Mouse (Mus musculus) embryonic facial prominence, embryonic 11.5 days (tissue): Measurements from ENCODE around the gene Scn8a. TPM values are rescaled to one million over a fixed set of nuclear protein-coding genes. Genes with fewer than 3 reads are reported as not detected.
A peak's percentile ranks its signal among the peaks of the same experiment; 100 is the strongest.

ENCODE experiments used
- ATAC-seq: fragments of 200-750 bp; cut with Nextera tagmentation; replicated peaks from 2 replicates; pipeline ENCODE4 v1.8.0; 2017; ENCODE audit warnings: low read depth; ENCODE audit not compliant: insufficient number of reproducible peaks, low FRiP score, low TSS enrichment
- DNase-seq: peaks from one replicate; pipeline ENCODE4 v3.0.0-alpha.2; 2015; ENCODE audit warnings: low spot score
- H3K27ac ChIP-seq: fragments of 300-500 bp; sonication (generic); replicated peaks from 2 replicates; pipeline ENCODE4 v1.5.1; 2014; ENCODE audit warnings: mild to moderate bottlenecking, low read depth, low read length, control low read depth
- H3K27me3 ChIP-seq: fragments of 300-500 bp; sonication (generic); 2 replicates; pipeline ENCODE4 v1.6.1; 2014; ENCODE audit warnings: mild to moderate bottlenecking, low read length, moderate library complexity, mixed read lengths; ENCODE audit not compliant: control insufficient read depth, insufficient read depth
- H3K36me3 ChIP-seq: fragments of 300-500 bp; sonication (generic); replicated peaks from 2 replicates; pipeline ENCODE4 v1.6.1; 2014; ENCODE audit warnings: low read depth, mild to moderate bottlenecking, low read length, moderate library complexity, mixed read lengths; ENCODE audit not compliant: control insufficient read depth, insufficient read depth
- H3K4me1 ChIP-seq: fragments of 300-500 bp; sonication (generic); 2 replicates; pipeline ENCODE4 v1.6.1; 2014; ENCODE audit warnings: low read length, mixed read lengths; ENCODE audit not compliant: control insufficient read depth, insufficient read depth
- H3K4me2 ChIP-seq: fragments of 300-500 bp; sonication (generic); 2 replicates; pipeline ENCODE4 v1.6.1; 2014; ENCODE audit warnings: low read depth, mild to moderate bottlenecking, control low read depth, low read length, moderate library complexity
- H3K4me3 ChIP-seq: fragments of 300-500 bp; sonication (generic); 2 replicates; pipeline ENCODE4 v1.5.1; 2014; ENCODE audit warnings: low read depth, low read length, control low read depth
- H3K9ac ChIP-seq: fragments of 300-500 bp; sonication (generic); replicated peaks from 2 replicates; pipeline ENCODE4 v1.6.1; 2014; ENCODE audit warnings: mild to moderate bottlenecking, control low read depth, low read length
- H3K9me3 ChIP-seq: fragments of 300-500 bp; sonication (generic); replicated peaks from 2 replicates; pipeline ENCODE4 v1.6.1; 2016; ENCODE audit warnings: mild to moderate bottlenecking, low read length, inconsistent platforms, mixed read lengths; ENCODE audit not compliant: control insufficient read depth
- WGBS: fragments of 180-500 bp; shearing (Covaris S2); extraction: QIAGEN DNeasy Blood & Tissue Kit; methylation state at CpG from one replicate; pipeline ENCODE4 v1.1.7; 2014; 5-methylcytosine and 5-hydroxymethylcytosine counted together
- polyA plus RNA-seq: library from polyadenylated mRNA; unstranded; fragments of >200 nt; fragmentation: Nextera tagmentation; extraction: Ambion mirVana; gene quantifications from 2 replicates; pipeline ENCODE4 v1.2.1, GENCODE M21; 2014

The Scn8a gene
- polyA plus RNA-seq, 1 experiment from 2014 or later: 8.2 TPM

DNA sequence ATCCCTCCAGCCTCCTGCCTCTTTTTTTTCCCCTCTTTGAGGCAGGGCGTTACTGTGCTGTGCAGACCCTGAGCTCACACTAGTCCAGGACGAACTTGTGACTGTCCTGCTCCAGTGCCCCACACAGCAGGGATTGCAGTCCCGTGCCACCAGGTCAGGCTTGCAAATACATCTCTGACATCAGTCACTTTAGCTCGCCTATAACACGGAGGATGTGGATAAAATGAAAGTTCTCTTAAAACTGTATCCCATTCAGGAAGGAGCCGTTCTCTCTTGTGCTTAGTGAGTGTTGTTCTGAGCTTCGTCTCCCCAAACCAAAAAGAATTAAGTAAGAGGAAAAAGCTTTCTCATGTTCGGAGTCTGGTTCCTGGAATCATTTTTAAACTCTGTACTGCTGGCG is 216.8 kb downstream of the Scn8a start:
- 73% methylated on average over 9 of the region's 9 CpGs for WGBS
- Histone ChIP-seq H3K4me2 (no peak overlapping the region), H3K9me3 (no peaks in the 10 kb centered on the region), H3K4me3 (no peak overlapping the region), H3K27me3 (no peaks in the 10 kb centered on the region), H3K4me1 (peaks cover 9% of the 10 kb centered on the region; the same call in 1 of the 2 replicates), H3K9ac (no peak overlapping the region), H3K36me3 (no peaks in the 10 kb centered on the region), H3K27ac (no peak overlapping the region)
- DNase-seq: no peak
- no peak for ATAC-seq

DNA sequence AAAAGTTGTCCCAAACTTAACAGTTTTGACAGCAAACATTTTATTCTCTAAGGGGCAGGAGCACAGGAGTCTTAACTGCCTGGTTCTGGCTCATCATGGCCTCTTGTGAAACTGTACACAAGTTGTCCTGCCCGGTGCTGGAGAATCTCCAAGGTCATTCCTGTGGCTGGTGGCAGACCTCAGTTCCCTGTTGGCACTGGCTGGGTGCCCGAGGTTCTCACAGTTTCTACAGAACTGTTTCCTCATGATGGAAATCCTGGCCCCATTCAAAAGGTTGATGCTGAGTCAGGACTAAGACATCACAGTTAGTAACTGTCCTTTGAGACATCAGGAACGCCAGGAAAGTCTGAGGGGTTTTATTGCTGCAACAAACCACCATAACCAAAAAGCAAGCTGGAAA is 217.3 kb downstream of the Scn8a start:
- DNase-seq: no peak
- Histone ChIP-seq H3K36me3 (no peaks in the 10 kb centered on the region), H3K4me2 (no peak overlapping the region), H3K27ac (no peak overlapping the region), H3K4me1 (peaks cover 6% of the 10 kb centered on the region; the same call in 1 of the 2 replicates), H3K27me3 (no peaks in the 10 kb centered on the region), H3K9me3 (no peaks in the 10 kb centered on the region), H3K4me3 (no peak overlapping the region), H3K9ac (no peak overlapping the region)
- WGBS: 77% methylated on average over 3 of the region's 3 CpGs
- no peak for ATAC-seq

DNA sequence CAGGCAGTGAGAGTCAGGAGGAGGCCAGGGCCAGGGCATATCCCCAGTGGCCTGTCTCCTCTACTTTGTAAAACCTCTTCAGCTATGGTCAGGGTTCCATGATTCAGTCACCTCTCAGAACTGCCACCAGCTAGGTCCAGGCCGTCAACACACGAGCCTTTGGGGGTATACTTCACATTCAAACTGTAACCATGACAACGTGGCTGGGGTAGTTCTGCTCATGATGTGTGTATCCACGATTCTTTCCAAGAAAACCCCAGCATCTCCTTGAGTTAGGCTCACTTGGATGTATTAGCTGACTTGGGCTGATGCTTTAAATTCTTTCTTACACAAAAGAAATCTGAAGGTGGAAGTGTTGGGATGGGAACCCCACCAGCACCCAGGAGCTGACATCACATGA is 218.6 kb downstream of the Scn8a start:
- Histone ChIP-seq H3K9ac (no peak overlapping the region), H3K36me3 (no peaks in the 10 kb centered on the region), H3K27ac (no peak overlapping the region), H3K4me1 (peaks cover 4% of the 10 kb centered on the region; the same call in 1 of the 2 replicates), H3K27me3 (no peaks in the 10 kb centered on the region), H3K4me2 (no peak overlapping the region), H3K9me3 (no peaks in the 10 kb centered on the region), H3K4me3 (no peak overlapping the region)
- DNase-seq: no peak
- no peak for ATAC-seq
- WGBS: 71% methylated on average over 4 of the region's 4 CpGs

DNA sequence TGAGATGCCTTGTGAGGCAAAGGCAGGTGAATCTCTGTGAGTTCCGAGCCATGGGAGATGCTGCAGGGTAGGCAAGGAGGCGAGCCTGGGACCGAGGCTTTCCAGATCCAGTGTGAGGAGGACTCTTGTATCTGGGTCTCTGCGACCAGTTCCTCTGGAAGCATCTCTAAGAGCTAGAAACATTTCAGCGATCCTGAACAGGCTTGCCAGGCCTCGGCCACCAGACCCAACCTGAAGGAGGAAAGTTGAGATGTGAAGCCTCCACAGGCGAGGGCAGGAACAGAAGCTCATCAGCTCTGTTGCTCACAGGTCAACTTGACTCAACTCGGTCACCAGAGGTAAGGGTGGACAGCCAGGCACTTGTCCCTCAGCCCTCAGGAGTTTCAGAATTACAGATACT is 221.9 kb downstream of the Scn8a start:
- Histone ChIP-seq H3K4me3 (no peak overlapping the region), H3K4me1 (peaks cover 10% of the 10 kb centered on the region), H3K9me3 (no peaks in the 10 kb centered on the region), H3K27ac (no peak overlapping the region), H3K27me3 (no peaks in the 10 kb centered on the region), H3K36me3 (no peaks in the 10 kb centered on the region), H3K9ac (no peak overlapping the region), H3K4me2 (no peak overlapping the region)
- DNase-seq (no peak), ATAC-seq (no peak)
- 96% methylated on average over 8 of the region's 8 CpGs for WGBS

DNA sequence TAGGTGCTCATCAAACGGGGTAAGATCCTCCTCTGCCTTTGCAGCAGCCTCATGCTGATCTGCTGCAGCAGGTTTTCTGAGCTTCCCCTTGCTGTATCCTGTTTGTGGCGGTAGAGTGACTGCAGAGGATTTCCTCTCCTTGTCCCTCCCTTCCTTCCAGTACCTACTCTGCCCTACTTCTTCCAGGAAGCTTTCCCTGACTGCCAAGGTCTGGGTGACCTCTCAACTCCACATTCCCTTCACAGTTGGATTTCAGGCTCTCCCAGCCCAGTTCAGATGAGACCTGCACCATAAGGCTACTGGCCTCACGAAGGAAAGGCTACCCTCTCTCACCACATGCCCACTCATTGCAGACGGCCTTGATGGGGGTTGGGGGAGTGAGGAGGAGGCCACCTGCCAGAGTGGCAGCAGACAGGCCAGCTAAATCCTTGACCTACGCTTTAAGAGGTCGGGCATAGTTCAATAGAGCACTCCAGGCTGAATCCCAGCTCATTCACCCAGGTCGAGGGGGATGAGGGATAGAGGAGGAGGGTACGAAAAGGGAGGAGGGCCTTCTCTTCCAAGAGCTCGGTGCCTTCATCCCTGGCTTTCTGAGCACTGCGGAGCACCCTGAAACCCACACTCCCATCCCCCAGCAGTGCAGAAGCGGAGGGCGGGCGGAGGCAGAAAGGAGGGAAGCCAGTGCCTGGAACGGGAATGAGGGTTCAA is 222.6 kb downstream of the Scn8a start:
- 22% methylated on average over 14 of the region's 14 CpGs for WGBS

DNA sequence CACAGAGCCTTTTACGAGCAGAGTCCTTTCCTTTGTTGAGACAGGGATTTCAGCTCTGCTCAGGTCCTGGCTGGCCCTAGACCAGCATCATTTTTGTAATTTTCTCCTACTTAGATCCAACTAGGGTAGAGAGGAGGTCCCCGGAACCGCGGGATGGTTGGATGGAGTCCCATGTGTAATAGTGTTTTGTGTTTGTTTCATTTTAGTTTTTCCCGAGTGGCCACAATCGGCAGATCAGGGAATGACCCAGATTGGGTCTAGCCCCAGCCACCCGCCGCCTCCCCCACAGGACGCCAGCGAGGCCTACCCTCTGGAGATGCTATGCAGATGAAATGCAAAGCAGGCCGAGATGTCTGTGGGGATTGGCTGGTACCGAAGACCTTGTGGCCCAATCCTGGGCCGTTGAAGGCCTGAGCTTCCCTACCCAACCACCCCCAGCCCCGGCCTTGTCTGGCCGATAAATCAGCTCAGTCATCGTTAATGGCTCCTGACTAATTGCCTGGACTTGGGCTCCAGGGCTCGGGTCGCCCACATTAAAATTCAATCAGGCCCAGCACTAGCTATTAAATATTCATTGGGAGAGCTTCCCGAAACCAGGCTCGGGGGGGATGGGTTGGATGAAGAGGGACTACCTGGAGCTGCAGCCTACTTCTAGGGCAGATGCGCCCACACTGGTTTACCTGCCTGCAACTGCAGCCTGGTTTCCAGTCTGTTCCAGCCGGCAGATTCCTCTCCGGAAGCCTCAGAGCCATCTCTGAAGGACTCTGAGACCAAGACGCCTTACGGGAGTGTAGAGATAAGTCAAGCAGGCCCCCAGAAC is 223.4 kb downstream of the Scn8a start:
- Histone ChIP-seq H3K9me3 (no peaks in the 10 kb centered on the region), H3K27ac (peak overlapping the region; percentile 57), H3K4me3 (no peak overlapping the region), H3K4me2 (peak overlapping the region; percentile 30), H3K4me1 (peaks cover 10% of the 10 kb centered on the region), H3K9ac (peak overlapping the region; percentile 23; the same call in 1 of the 2 replicates), H3K27me3 (no peaks in the 10 kb centered on the region), H3K36me3 (no peaks in the 10 kb centered on the region)
- WGBS: 7% methylated on average over 25 of the region's 25 CpGs
- ATAC-seq: peak; percentile 81
- peak; percentile 84 for DNase-seq

More for the DNA sequence above, 222.6 kb downstream of the Scn8a start:
- Histone ChIP-seq H3K27ac (peak overlapping the region; percentile 48), H3K9me3 (no peaks in the 10 kb centered on the region), H3K4me3 (no peak overlapping the region), H3K36me3 (no peaks in the 10 kb centered on the region), H3K27me3 (no peaks in the 10 kb centered on the region), H3K4me2 (no peak overlapping the region), H3K4me1 (peaks cover 10% of the 10 kb centered on the region), H3K9ac (peak overlapping the region; percentile 23; the same call in 1 of the 2 replicates)
- DNase-seq (no peak), ATAC-seq (no peak)

DNA sequence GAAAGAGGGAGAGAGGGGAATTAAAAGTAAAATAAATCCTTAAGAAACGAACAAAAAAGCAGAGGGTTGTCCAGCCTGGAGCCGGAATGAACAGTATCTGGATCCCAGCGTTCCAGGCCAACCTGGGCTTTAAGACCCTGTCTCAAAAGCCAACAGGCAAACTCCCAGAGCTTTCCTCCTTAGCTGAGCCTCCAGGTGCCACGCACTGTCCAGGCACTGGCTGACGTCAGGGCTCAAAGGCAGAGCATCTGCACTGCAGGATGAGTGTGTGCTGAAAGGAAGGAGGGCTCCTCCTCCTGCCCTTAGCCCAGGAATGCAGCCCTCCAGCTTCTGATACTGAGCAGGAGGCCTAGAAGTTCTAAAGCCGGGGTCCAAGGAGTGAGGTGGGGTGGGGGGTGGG is 224.3 kb downstream of the Scn8a start:
- ATAC-seq: no peak
- Histone ChIP-seq H3K4me3 (no peak overlapping the region), H3K4me1 (peaks cover 13% of the 10 kb centered on the region), H3K27ac (peak overlapping the region; percentile 57; the same call in 1 of the 2 replicates), H3K4me2 (no peak overlapping the region), H3K9me3 (no peaks in the 10 kb centered on the region), H3K36me3 (no peaks in the 10 kb centered on the region), H3K9ac (no peak overlapping the region), H3K27me3 (no peaks in the 10 kb centered on the region)
- DNase-seq: peak; percentile 54
- 33% methylated on average over 6 of the region's 6 CpGs for WGBS

DNA sequence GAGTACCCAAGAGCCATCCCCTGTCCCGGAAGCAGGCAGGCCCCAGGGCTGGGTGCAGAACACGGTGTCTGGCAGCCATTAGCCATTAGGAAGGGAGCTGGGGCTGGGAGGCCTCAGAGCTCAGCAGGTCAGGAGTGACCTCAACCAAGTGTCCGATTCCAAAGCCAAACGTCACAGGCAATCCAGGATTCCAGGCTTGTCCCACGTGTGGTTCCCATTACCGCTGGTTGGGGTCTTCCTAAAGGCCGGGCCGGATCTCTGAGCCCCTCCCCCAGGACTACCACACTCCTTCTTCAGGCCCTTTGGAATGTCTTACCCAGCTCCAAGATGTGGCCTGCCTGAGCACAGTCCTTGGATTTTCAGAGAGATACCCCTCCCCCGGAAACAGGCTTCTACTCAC is 225.3 kb downstream of the Scn8a start:
- ATAC-seq: no peak
- no peak overlapping the region for H3K4me3 ChIP-seq
- H3K9me3 ChIP-seq: no peaks in the 10 kb centered on the region
- no peak overlapping the region for H3K9ac ChIP-seq
- H3K4me1 ChIP-seq: peaks cover 13% of the 10 kb centered on the region
- H3K27ac ChIP-seq: peak overlapping the region; percentile 57
- 13% methylated on average over 9 of the region's 9 CpGs for WGBS
- H3K36me3 ChIP-seq: no peaks in the 10 kb centered on the region
- H3K27me3 ChIP-seq: no peaks in the 10 kb centered on the region
- DNase-seq: peak; percentile 85
- no peak overlapping the region for H3K4me2 ChIP-seq
